Comparison of ENCODE assay signal across 9 mouse cellular contexts in genomic region chr9:106038865-106039264, GRCm38 (mm10). TPM values are rescaled to one million over a fixed set of nuclear protein-coding genes. Genes with fewer than 3 reads are reported as not detected.
DNase-seq lines count a peak whose midpoint lies in the region; ATAC-seq and TF ChIP-seq lines count a peak whose summit lies in the region.
"Had no signal": no experiment of that assay in that cellular context is flagged by ENCODE, and none has a peak within 500 bp of the region (broad histone marks: within the 10 kb centered on the region; RNA-seq: fewer than 3 reads in every experiment).

No protein-coding gene starts in this region.

- no peaks in the 10 kb centered on the region for H3K4me1 ChIP-seq in kidney, postnatal 0 days (replicated peaks; ENCODE audit: insufficient read depth, low read length)
- no peaks in the 10 kb centered on the region for H3K4me1 ChIP-seq in midbrain, postnatal 0 days (ENCODE audit: insufficient read depth, low read length)
- H3K4me1 ChIP-seq: neural tube, embryonic 12.5 days had no signal

- no peak overlapping the region for H3K4me2 ChIP-seq in kidney, postnatal 0 days (ENCODE audit: low read length)
- H3K4me2 ChIP-seq in midbrain, postnatal 0 days (ENCODE audit: low read depth, low read length, poor library complexity, severe bottlenecking): no peak overlapping the region
- H3K4me2 ChIP-seq: neural tube, embryonic 12.5 days had no signal

- 5% methylated on average over 4 of the region's 4 CpGs for WGBS in kidney, postnatal 0 days
- WGBS in midbrain, postnatal 0 days: under 1% methylated on average over 4 of the region's 4 CpGs

- H3K36me3 ChIP-seq in kidney, postnatal 0 days (ENCODE audit: insufficient read depth, low read length): no peaks in the 10 kb centered on the region
- H3K36me3 ChIP-seq in midbrain, postnatal 0 days (ENCODE audit: insufficient read depth, low read length): no peaks in the 10 kb centered on the region
- H3K36me3 ChIP-seq: neural tube, embryonic 12.5 days had no signal

- no peak overlapping the region for H3K9ac ChIP-seq in kidney, postnatal 0 days (ENCODE audit: low read depth, low read length)
- H3K9ac ChIP-seq in midbrain, postnatal 0 days (replicated peaks; ENCODE audit: low read length, poor library complexity, severe bottlenecking): no peak overlapping the region
- H3K9ac ChIP-seq: neural tube, embryonic 12.5 days had no signal

- H3K9me3 ChIP-seq in kidney, postnatal 0 days (replicated peaks; ENCODE audit: low read length): no peaks in the 10 kb centered on the region
- no peaks in the 10 kb centered on the region for H3K9me3 ChIP-seq in midbrain, postnatal 0 days (ENCODE audit: low read length)
- H3K9me3 ChIP-seq: neural tube, embryonic 12.5 days had no signal

- no peak overlapping the region for H3K4me3 ChIP-seq in kidney, postnatal 0 days (replicated peaks; ENCODE audit: low read depth, low read length)
- H3K4me3 ChIP-seq in midbrain, postnatal 0 days (ENCODE audit: low read depth, low read length): no peak overlapping the region
- H3K4me3 ChIP-seq: neural tube, embryonic 12.5 days had no signal

- intact Hi-C loops in heart, postnatal 10 days (cut with DNase I): loop anchor here (2.0 kb wide), 1 partner anchor 344 kb away; no protein-coding TSS in a partner anchor

- TF ChIP-seq CTCF in kidney, postnatal 0 days (IDR thresholded peaks at IDR 0.05; ENCODE audit: low read depth): peak; percentile 81
- peak; percentile 88 for TF ChIP-seq CTCF in midbrain, postnatal 0 days (IDR thresholded peaks at IDR 0.05)

- DNase-seq in kidney, postnatal 0 days (ENCODE audit: low spot score): peak; percentile 88
- DNase-seq in kidney, adult 11 months: no peak
- peak; percentile 74 for DNase-seq in R1 (ENCODE audit: low read depth, low spot score)
- peak; percentile 13 to 62 for DNase-seq in cerebellum, postnatal 25 days
- peak; percentile 50 to 79 for DNase-seq in heart, postnatal 10 days
- DNase-seq in left cerebral cortex, adult 8-10 months (ENCODE audit: low spot score in 2 of 2): peak; percentile 36 to 70
- peak; percentile 90 for DNase-seq in midbrain, postnatal 0 days (ENCODE audit: low spot score)

- ATAC-seq in kidney, postnatal 0 days (replicated peaks; ENCODE audit: low FRiP score, low read depth): no peak
- ATAC-seq in midbrain, postnatal 0 days (ENCODE audit: low FRiP score): no peak
- ATAC-seq in erythroid progenitor cell, adult 5-6 weeks (replicated peaks; ENCODE audit: low FRiP score, poor library complexity, severe bottlenecking): no peak

- H3K27me3 ChIP-seq in kidney, postnatal 0 days (ENCODE audit: insufficient read depth, low read length): no peaks in the 10 kb centered on the region
- H3K27me3 ChIP-seq in midbrain, postnatal 0 days (ENCODE audit: insufficient read depth, low read length): no peaks in the 10 kb centered on the region
- H3K27me3 ChIP-seq: neural tube, embryonic 12.5 days had no signal

- H3K27ac ChIP-seq in kidney, postnatal 0 days: no peak overlapping the region
- no peak overlapping the region for H3K27ac ChIP-seq in midbrain, postnatal 0 days (ENCODE audit: low read depth, low read length)
- H3K27ac ChIP-seq: neural tube, embryonic 12.5 days had no signal

RNA-seq across cellular contexts. Expression of gene Col6a4, which starts 57.7 kb away (rescaled TPM):
- 0.86 and 1.5 TPM in 2 replicates for polyA plus RNA-seq in kidney, postnatal 0 days (2015; fragmentation: Nextera tagmentation; extraction: Ambion mirVana)
- total RNA-seq in heart, postnatal 10 days (2021): under 1 TPM; 0.02 to 0.05 TPM
- 1 to 10 TPM; 1.8 to 2.9 (median 2.2) TPM for total RNA-seq in left cerebral cortex, adult 8-10 months (2022)
- 1.3 and 2.6 TPM in 2 replicates for total RNA-seq in midbrain, postnatal 0 days (2014; rRNA removed)
- 1.3 and 1.7 TPM in 2 replicates for polyA plus RNA-seq in midbrain, postnatal 0 days (2015; fragmentation: Nextera tagmentation; extraction: Ambion mirVana)
- total RNA-seq in erythroid progenitor cell, adult 5-6 weeks (2015; ENCODE audit: low replicate concordance): not detected in 2 replicates
- not detected in 2 replicates for total RNA-seq in erythroid progenitor cell, adult 5-6 weeks (2017; ENCODE audit: low replicate concordance)
